Mouse (Mus musculus): ENCODE results near the gene Elmo3.

DNA sequence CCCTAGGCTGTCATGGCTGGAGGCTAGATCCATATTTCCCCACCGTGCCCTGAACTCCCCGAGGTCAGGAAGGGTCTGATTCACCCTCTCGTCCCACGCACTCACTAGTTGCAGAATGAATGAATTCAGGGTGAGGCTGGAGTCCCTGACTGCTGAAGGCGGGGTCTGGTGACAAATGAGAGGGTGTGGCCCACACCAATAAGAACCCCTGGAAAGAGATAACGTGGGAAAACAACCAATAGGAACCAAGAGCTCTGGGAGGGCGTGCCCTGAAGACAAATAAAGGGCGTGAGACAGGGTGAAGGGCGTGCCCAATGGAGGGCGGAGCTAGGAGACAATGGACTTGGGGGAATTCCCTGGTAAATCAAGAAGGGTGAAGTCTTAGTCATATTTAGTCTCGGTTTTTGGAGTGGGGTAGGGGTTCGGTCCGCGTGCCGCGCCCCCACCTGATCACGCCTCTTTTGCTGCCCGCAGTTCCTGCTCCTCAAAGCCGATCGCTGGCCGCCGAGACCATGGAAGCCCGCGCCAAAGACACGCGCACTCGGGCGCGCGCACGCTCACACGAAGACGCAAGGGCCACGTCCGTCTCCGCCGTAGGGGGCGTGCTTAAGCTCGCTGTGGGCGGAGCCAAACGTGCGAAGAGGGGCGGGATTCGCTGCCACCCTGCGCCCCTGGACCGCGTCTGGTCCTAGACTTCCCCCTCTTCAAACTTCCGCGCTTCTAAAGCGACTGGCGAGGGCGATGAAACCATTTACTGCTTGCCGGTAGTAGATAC is 16.3 kb upstream of the Elmo3 start:
- TF ChIP-seq POLR2A (IDR thresholded peaks at IDR 0.05; ENCODE audit: borderline replicate concordance, control insufficient read depth, low read depth, low read length) (peak; percentile 66; the same call in 1 of the 2 replicates), CTCF (IDR thresholded peaks at IDR 0.05; ENCODE audit: control insufficient read depth, insufficient read depth, low read length) (peak; percentile 18; the same call in 1 of the 2 replicates)
